Mouse (Mus musculus) urinary bladder, postnatal 10 days (tissue): ENCODE results near the gene Tdpoz2.
"Not testable (repeated sequence)": the region's sequence is repeated elsewhere in the genome, so short reads cannot be mapped to it uniquely, and the experiment has no call there.

Experiments
- DNase-seq: peaks from one replicate; pipeline ENCODE4 v3.0.0; 2022; ENCODE audit warnings: low spot score

Tdpoz2 gene

GRCm38 (mm10) chr3:93652586-93652985, at the start of gene Tdpoz2:
Gene Tdpoz2 (minus strand): TSS chr3:93652686.
- DNase-seq = no peak

DNA sequence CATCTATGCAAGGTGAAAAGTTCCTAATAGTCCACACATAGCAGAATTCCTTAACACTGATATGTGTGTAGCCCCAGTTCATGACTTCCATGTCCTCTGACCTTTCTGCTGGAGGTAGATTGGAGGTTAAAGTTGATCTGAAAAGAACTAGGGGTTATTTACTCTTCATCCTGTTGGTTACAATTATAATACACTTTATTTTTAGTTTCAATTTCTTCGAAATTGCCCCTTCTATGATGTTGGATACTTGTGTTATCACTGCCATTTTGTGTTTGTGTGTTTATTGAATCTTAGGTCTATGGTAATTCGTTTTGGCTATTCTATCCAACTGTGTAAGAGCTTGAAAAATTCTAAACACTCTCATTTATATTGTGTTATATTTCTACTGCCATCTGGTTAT, 40.5 kb upstream of the Tdpoz2 start, which contains the start of gene Gm37596:
Gm37596 (minus strand) TSS at position 101 of the 400 bp plus-strand sequence.
- DNase-seq = not testable (repeated sequence)

GRCm38 (mm10) chr3:93676210-93676609, 23.7 kb upstream of the Tdpoz2 start, which contains the start of gene Tdpoz1:
Gene Tdpoz1 (minus strand): TSS chr3:93676310.
- DNase-seq = not testable (repeated sequence)

DNA sequence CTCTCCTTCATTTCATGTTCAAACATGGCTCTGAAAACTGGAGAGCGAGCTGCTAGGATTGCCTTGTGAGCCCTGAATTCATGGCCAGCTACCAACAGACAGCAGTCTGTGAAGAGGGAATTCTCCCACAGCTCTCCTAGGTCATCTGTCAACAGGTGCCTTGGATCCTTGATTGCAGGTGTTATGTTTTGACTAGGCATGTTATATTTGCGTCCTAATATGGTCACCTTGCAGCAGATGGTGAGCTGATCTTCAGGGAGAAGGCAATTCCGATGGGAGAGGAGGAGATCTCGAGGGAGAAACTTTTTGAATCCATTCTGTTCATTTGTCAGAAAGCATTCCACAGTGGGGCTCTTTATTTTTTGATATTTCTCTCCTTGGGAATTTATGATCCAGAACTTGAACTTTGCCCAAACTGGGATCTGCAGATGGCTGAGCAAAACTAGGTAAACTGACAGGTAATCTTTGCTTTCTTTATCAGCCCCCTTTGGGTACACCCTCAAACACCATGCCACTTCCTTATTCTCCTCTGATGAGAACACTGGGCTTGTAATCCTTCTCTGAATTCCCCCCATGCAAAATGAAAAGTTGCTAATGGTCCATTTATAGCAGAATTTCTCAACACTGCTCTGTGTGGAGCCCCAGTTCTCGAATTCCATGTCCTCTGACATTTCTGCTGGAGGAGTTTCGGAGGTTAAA, 18.5 kb upstream of the Tdpoz2 start:
- DNase-seq = not testable (repeated sequence)

GRCm38 (mm10) chr3:93654260-93654659, 1.8 kb upstream of the Tdpoz2 start:
- no peak for DNase-seq

GRCm38 (mm10) chr3:93630917-93631714, 21.4 kb downstream of the Tdpoz2 start:
- not testable (repeated sequence) for DNase-seq

DNA sequence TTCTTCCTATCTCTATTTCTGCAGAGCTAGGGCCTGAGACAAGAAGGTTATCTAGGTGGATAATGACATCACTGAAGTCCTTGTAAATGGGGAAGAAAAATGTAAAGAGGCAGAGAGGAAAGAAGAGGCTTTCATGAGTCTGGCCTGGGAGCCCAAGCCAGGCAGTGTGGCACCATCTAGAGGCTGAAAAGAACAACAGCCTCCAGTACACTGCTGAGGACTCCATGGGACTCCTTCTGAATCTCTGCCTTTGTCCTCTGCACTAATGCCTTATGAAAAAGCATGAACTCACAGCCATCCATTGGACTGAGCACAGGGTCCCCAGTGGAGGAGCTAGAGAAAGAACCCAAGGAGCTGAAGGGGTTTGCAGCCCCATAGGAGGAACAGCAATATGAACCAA, 43.5 kb downstream of the Tdpoz2 start:
- not testable (repeated sequence) for DNase-seq

DNA sequence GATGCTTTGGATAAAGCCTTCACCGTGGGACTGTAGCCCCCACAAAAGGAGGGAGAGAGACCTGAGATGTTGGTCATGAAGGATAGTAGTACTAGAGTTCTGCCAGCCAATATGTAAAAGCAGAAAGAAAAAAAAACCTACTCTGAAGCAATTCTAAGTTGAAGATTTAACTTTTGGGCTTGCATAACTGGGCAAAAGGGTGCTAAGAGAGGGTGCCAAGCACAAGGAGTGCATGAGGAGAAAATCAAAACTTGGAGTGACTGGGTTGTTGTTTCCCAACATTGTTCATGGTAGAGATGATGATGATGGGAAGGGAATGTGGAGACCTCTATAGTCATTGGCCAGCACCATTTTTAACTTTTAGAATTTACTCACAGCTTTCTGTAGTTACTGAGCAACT, 50.6 kb downstream of the Tdpoz2 start:
- no peak for DNase-seq
